Mouse (Mus musculus) neural tube, embryonic 14.5 days (tissue): ENCODE results near the gene Arid3a. TPM values are rescaled to one million over a fixed set of nuclear protein-coding genes. Genes with fewer than 3 reads are reported as not detected.

ENCODE experiments used
- ATAC-seq: fragments of 200-750 bp; cut with Nextera tagmentation; 2 replicates; pipeline ENCODE4 v1.8.0; 2017; ENCODE audit warnings: low read depth, mild to moderate bottlenecking, moderate TSS enrichment, moderate library complexity
- H3K27ac ChIP-seq: fragments of 300-500 bp; sonication (generic); 2 replicates; pipeline ENCODE4 v1.5.1; 2014; ENCODE audit warnings: low read depth, mild to moderate bottlenecking, control low read depth, low read length, moderate library complexity, mixed read lengths
- H3K27me3 ChIP-seq: fragments of 300-500 bp; sonication (generic); 2 replicates; pipeline ENCODE4 v1.6.1; 2014; ENCODE audit warnings: low read length; ENCODE audit not compliant: control insufficient read depth, insufficient read depth
- H3K36me3 ChIP-seq: fragments of 300-500 bp; sonication (generic); 2 replicates; pipeline ENCODE4 v1.6.1; 2014; ENCODE audit warnings: low read length, mixed read lengths; ENCODE audit not compliant: control insufficient read depth, insufficient read depth
- H3K4me1 ChIP-seq: fragments of 300-500 bp; sonication (generic); 2 replicates; pipeline ENCODE4 v1.6.1; 2014; ENCODE audit warnings: low read length; ENCODE audit not compliant: control insufficient read depth, insufficient read depth
- H3K4me2 ChIP-seq: fragments of 300-500 bp; sonication (generic); 2 replicates; pipeline ENCODE4 v1.6.1; 2014; ENCODE audit warnings: mild to moderate bottlenecking, low read depth, low read length, control low read depth
- H3K4me3 ChIP-seq: fragments of 300-500 bp; sonication (generic); 2 replicates; pipeline ENCODE4 v1.5.1; 2014; ENCODE audit warnings: low read depth, low read length, control low read depth, mixed read lengths
- H3K9ac ChIP-seq: fragments of 300-500 bp; sonication (generic); replicated peaks from 2 replicates; pipeline ENCODE4 v1.6.1; 2014; ENCODE audit warnings: low read depth, mild to moderate bottlenecking, control low read depth, low read length, mixed read lengths
- H3K9me3 ChIP-seq: fragments of 300-500 bp; sonication (generic); 2 replicates; pipeline ENCODE4 v1.6.1; 2016; ENCODE audit warnings: low read length; ENCODE audit not compliant: control insufficient read depth
- WGBS: fragments of 180-500 bp; shearing (Covaris S2); extraction: QIAGEN DNeasy Blood & Tissue Kit; methylation state at CpG from one replicate; pipeline ENCODE4 v1.1.7; 2014; 5-methylcytosine and 5-hydroxymethylcytosine counted together
- polyA plus RNA-seq: library from polyadenylated mRNA; unstranded; fragments of >200 nt; fragmentation: Nextera tagmentation; extraction: Ambion mirVana; gene quantifications from 2 replicates; pipeline ENCODE4 v1.2.1, GENCODE M21; 2014

Gene Arid3a
- polyA plus RNA-seq, 1 experiment from 2014 or later: 5.1 TPM

DNA sequence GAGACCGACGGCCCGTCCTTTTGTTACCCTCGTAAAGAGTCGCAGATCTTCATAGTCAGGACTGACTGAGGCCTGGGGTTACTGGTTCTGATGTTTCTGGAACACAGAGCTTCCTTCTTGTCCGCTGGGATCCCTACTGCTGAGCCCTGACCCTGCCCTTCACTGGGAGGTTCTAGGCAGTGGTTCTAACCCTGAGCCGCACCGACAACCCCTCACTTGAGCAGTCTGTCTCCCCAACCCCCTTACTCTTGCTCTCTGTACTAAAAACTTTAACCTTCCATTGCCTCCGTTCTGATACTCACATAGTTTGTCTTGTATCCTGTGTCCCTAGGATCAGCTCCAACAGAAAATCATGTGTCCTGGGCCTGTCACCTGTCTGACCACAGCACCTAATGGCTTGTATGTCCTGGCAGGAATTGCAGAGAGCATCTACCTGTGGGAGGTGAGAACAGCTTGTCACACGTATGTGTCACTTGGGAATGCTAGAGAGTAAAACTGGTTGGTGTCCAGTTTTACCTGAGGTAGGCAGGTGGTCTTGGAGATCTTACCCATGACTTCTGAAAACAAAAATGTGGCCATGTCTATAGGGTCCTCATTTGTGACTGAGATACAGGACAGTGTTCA, 33.9 kb downstream of the Arid3a start:
- Histone ChIP-seq H3K27me3 (no peaks in the 10 kb centered on the region), H3K9ac (peak overlapping the region; percentile 74), H3K4me3 (peak overlapping the region; percentile 88), H3K4me1 (peaks cover 6% of the 10 kb centered on the region; the same call in 1 of the 2 replicates), H3K27ac (no peak overlapping the region), H3K4me2 (peak overlapping the region; percentile 66), H3K9me3 (no peaks in the 10 kb centered on the region), H3K36me3 (0 out of 2 replicates have a peak, but pooled peaks cover 15% of the 10 kb centered on the region)
- 17% methylated on average over 10 of the region's 10 CpGs for WGBS
- ATAC-seq: no peak

DNA sequence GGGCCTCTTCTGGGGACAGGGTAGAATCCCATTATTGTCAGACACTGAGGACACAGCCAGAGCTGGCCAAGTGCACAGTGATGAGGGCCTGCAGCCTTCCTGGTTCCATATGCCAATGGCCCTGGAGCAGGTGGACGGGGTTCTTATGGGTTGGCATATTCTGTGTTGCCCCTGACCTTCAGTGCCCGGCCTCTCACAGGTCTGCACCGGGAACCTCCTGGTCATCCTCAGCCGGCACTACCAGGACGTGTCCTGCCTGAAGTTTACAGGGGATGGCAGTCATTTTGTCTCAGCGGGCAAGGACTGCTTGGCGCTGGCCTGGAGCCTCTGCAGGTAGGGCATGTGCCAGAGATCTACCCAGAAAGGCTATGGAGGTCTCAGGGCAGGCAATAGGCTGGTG, 37.9 kb downstream of the Arid3a start:
- H3K27me3 ChIP-seq: peaks cover 6% of the 10 kb centered on the region; the same call in 1 of the 2 replicates
- H3K27ac ChIP-seq: no peak overlapping the region
- H3K9me3 ChIP-seq: no peaks in the 10 kb centered on the region
- H3K9ac ChIP-seq: no peak overlapping the region
- H3K4me2 ChIP-seq: no peak overlapping the region
- peaks cover 6% of the 10 kb centered on the region; the same call in 1 of the 2 replicates for H3K4me1 ChIP-seq
- peaks cover 27% of the 10 kb centered on the region for H3K36me3 ChIP-seq
- H3K4me3 ChIP-seq: no peak overlapping the region
- no peak for ATAC-seq
- 95% methylated on average over 7 of the region's 7 CpGs for WGBS

DNA sequence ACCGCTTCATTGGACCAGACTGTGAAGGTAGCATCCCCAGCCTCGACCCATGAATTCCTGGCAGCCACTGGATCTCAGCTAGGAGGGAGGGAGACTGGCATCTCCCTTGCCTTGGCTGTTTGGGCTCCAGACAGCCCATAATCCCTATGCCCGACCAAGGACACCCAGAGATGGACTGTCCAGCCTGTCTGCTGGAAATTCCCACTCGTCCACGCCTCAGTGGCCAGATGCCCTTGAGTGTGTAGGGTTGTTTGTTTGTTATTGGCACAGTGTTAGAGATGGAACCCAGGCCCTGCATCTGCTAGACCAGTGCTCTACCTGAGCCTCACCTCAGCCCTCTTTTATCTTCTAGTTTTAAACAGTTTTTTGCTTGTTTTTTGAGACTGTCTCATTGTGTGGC, 38.5 kb downstream of the Arid3a start:
- Histone ChIP-seq H3K27ac (no peak overlapping the region), H3K36me3 (peaks cover 27% of the 10 kb centered on the region), H3K4me2 (no peak overlapping the region), H3K9me3 (no peaks in the 10 kb centered on the region), H3K27me3 (peaks cover 7% of the 10 kb centered on the region; the same call in 1 of the 2 replicates), H3K4me1 (peaks cover 6% of the 10 kb centered on the region; the same call in 1 of the 2 replicates), H3K9ac (no peak overlapping the region), H3K4me3 (no peak overlapping the region)
- ATAC-seq: no peak
- 89% methylated on average over 5 of the region's 5 CpGs for WGBS

DNA sequence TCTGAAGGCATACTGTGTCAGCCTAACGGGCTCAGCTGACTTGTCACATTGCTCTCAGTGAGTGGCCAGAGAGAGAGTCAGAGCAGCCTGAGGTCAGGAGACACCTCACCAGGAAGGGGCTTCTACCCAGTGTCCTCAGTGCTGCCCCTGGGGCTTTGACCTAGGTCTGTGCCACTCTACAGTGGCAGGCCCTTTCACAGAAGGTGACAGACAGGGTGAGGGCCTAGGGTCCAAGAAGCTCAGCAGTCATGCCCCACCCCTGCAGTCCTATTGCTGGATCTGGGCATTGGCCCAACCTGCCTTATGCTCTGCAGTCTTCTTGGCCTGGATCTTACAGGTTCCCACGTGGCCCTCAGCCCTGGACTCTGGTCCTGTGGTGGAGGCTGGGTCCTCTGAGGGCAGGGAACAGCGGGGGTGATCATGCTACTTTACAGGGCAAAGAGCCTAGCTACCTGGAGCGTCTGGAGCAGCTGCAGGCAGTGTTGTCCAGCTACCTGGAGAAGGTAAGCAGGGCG, 40.1 kb downstream of the Arid3a start:
- ATAC-seq: no peak
- Histone ChIP-seq H3K4me1 (0 out of 2 replicates have a peak, but pooled peaks cover 6% of the 10 kb centered on the region), H3K36me3 (peaks cover 27% of the 10 kb centered on the region), H3K9ac (no peak overlapping the region), H3K9me3 (no peaks in the 10 kb centered on the region), H3K27ac (no peak overlapping the region), H3K4me2 (no peak overlapping the region), H3K4me3 (no peak overlapping the region), H3K27me3 (peaks cover 21% of the 10 kb centered on the region)
- WGBS: 95% methylated on average over 5 of the region's 5 CpGs

DNA sequence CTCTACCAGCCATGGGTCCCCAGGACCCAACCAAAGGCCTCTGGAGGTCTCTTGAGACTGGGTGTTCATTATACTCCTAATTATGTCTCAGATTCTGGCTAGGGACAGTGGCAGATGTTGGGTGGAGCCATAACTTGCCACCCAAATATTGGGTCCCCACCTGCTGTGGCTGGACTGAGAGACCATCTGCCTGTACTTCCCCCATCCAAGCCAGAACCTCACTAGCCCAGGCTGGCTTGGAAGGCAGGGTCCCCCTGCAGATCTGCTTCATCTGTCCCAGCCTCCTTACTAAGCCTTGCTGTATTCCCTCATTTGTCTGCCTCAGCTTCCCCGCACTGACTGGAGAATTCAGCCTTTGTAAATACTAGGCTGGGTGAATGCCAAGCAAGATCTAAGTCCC, 41.3 kb downstream of the Arid3a start:
- Histone ChIP-seq H3K9ac (no peak overlapping the region), H3K36me3 (peaks cover 19% of the 10 kb centered on the region), H3K9me3 (no peaks in the 10 kb centered on the region), H3K4me1 (0 out of 2 replicates have a peak, but pooled peaks cover 6% of the 10 kb centered on the region), H3K27ac (no peak overlapping the region), H3K4me3 (no peak overlapping the region), H3K27me3 (peaks cover 22% of the 10 kb centered on the region), H3K4me2 (no peak overlapping the region)
- ATAC-seq: no peak
- WGBS: 92% methylated on average over 1 of the region's 1 CpGs

DNA sequence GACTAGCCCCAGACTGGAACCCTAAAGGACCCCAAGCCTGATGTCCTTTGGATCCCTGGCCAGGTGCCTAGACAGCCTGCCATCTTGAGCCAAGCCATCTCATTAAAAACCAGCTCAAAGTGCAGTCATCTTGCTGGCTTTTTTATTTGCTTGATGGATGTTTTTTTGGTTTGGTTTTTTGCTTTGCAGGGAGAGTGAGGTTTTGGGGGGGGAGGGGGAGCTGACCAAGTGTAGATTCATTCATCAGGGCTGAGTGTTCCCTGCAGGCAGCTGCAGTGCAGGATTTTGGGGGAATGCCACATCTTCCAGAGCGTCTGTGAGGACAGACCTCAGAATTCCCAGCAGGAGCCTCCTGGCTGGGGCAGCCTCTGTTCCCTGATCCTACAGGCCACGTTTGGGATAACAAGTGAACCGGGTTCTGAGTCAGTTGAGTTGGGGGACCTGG, 42.3 kb downstream of the Arid3a start:
- peaks cover 22% of the 10 kb centered on the region for H3K27me3 ChIP-seq
- H3K4me1 ChIP-seq: 0 out of 2 replicates have a peak, but pooled peaks cover 6% of the 10 kb centered on the region
- no peaks in the 10 kb centered on the region for H3K9me3 ChIP-seq
- H3K27ac ChIP-seq: no peak overlapping the region
- H3K4me3 ChIP-seq: no peak overlapping the region
- no peak overlapping the region for H3K9ac ChIP-seq
- ATAC-seq: no peak
- 22% methylated on average over 3 of the region's 3 CpGs for WGBS
- H3K36me3 ChIP-seq: peaks cover 19% of the 10 kb centered on the region
- H3K4me2 ChIP-seq: no peak overlapping the region

DNA sequence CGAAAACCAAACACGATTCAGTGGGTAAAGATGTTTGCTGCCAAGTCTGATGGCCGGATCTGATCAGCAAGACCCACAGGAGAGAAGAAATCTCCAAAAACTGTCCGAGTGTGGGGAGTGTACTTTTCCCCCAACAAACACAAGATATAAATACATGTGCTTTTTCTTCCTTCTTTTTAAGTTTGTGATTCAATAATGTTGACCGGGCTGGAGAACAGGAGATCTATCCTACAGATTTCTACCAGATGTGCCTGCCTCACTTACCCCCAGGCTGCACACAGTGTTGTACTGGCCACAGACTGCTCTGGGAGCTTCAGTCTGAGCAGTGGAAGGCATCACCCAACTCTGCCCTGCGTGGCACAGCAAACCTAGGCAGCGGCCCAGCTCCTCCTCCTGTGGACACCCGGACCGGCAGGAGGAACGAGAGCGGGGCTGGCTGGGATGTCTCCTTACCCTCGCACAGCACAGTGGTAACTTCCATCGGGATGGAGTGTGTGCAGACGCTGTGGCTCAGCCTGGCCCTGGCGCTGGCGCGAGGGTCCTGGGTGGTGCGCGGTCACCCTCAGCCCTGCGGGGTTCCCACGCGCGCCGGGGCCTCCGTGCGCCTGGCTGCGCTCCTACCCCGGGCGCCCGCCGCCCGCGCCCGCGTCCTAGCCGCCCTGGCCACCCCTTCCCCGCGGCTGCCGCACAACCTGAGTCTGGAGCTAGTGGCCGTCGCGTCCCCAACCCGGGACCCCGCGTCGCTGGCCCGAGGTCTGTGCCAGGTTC, 43.8 kb downstream of the Arid3a start, which contains the start of gene Grin3b:
Gene Grin3b (plus strand): TSS at position 301 of the 768 bp plus-strand sequence.
- Histone ChIP-seq H3K4me2 (peak within 1 kb of the TSS; percentile 50), H3K4me1 (0 out of 2 replicates have a peak, but pooled peaks cover 6% of the 10 kb centered on the region), H3K4me3 (peak within 1 kb of the TSS; percentile 25), H3K27me3 (peaks cover 22% of the 10 kb centered on the region), H3K27ac (no peak within 1 kb of the TSS), H3K9me3 (no peaks in the 10 kb centered on the region), H3K9ac (peak within 1 kb of the TSS; percentile 32; the same call in 1 of the 2 replicates), H3K36me3 (peaks cover 18% of the 10 kb centered on the region)
- 10% methylated on average over 39 of the region's 47 CpGs for WGBS
- no peak for ATAC-seq

DNA sequence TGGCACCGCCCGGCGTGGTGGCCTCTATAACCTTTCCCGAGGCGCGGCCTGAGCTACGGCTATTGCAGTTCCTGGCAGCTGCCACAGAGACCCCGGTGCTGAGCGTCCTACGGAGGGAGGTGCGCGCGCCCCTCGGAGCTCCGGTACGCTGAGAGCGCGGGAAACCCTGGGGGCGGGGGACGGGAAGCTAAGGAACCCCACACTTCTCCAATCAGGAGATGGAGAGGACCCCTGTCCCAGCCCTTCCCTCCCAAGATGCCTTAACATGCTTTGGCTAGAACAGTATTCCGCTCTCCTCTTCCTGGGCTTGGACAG, 44.3 kb downstream of the Arid3a start:
- no peak for ATAC-seq
- Histone ChIP-seq H3K4me2 (peak overlapping the region; percentile 50), H3K4me3 (peak overlapping the region; percentile 25), H3K27ac (no peak overlapping the region), H3K36me3 (peaks cover 21% of the 10 kb centered on the region), H3K4me1 (0 out of 2 replicates have a peak, but pooled peaks cover 6% of the 10 kb centered on the region), H3K27me3 (peaks cover 22% of the 10 kb centered on the region), H3K9me3 (no peaks in the 10 kb centered on the region), H3K9ac (peak overlapping the region; percentile 32; the same call in 1 of the 2 replicates)
- WGBS: 4% methylated on average over 21 of the region's 21 CpGs

DNA sequence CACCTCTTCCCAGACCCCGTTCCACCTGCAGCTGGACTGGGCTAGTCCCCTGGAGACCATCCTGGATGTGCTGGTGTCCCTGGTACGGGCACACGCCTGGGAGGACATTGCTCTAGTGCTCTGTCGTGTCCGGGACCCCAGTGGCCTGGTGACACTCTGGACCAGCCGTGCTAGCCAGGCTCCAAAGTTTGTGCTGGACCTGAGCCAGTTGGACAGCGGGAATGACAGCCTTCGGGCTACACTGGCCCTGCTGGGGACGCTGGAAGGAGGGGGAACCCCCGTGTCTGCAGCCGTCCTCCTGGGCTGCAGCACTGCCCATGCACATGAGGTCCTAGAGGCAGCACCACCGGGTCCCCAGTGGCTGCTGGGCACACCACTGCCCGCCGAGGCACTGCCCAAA, 46.0 kb downstream of the Arid3a start:
- Histone ChIP-seq H3K9me3 (no peaks in the 10 kb centered on the region), H3K4me2 (no peak overlapping the region), H3K36me3 (peaks cover 26% of the 10 kb centered on the region), H3K27ac (no peak overlapping the region), H3K4me3 (no peak overlapping the region), H3K27me3 (peaks cover 22% of the 10 kb centered on the region), H3K9ac (no peak overlapping the region), H3K4me1 (0 out of 2 replicates have a peak, but pooled peaks cover 6% of the 10 kb centered on the region)
- ATAC-seq: no peak
- WGBS: 68% methylated on average over 14 of the region's 14 CpGs
